In genomic region chr1:182255031-182255430, GRCm38 (mm10) we compare ENCODE assay signal across 13 mouse cellular contexts. TPM values are rescaled to one million over a fixed set of nuclear protein-coding genes. Genes with fewer than 3 reads are reported as not detected.
DNase-seq lines count a peak whose midpoint lies in the region; ATAC-seq and TF ChIP-seq lines count a peak whose summit lies in the region.
"Had no signal": no experiment of that assay in that cellular context is flagged by ENCODE, and none has a peak within 500 bp of the region (broad histone marks: within the 10 kb centered on the region; RNA-seq: fewer than 3 reads in every experiment).

No protein-coding gene starts in this region.

- peak; percentile 67 for DNase-seq in CD4-positive, CD25-positive, alpha-beta regulatory T cell, adult 2 months (ENCODE audit: low read depth, low spot score)
- no peak for DNase-seq in layer of hippocampus, postnatal 14 days (ENCODE audit: low spot score in 2 of 2)
- DNase-seq in adrenal gland, postnatal 36 days = no peak

- H3K4me1 ChIP-seq in bone marrow, adult 2 months (ENCODE audit: control insufficient read depth, insufficient read depth, low read length) = no peaks in the 10 kb centered on the region
- H3K4me1 ChIP-seq in stomach, embryonic 15.5 days = peaks cover 6% of the 10 kb centered on the region; the same call in 1 of the 2 replicates
- H3K4me1 ChIP-seq in forebrain, embryonic 16.5 days (replicated peaks; ENCODE audit: control insufficient read depth, insufficient read depth, low read length) = no peaks in the 10 kb centered on the region
- H3K4me1 ChIP-seq in kidney, embryonic 14.5 days (ENCODE audit: control insufficient read depth, insufficient read depth, low read length) = no peaks in the 10 kb centered on the region
- H3K4me1 ChIP-seq: forebrain, embryonic 15.5 days had no signal

- WGBS in bone marrow, adult 2 months = 2% methylated on average over 11 of the region's 11 CpGs
- 78% methylated on average over 11 of the region's 11 CpGs for WGBS in stomach, embryonic 15.5 days
- WGBS in forebrain, embryonic 16.5 days = 90% methylated on average over 11 of the region's 11 CpGs
- 82% methylated on average over 11 of the region's 11 CpGs for WGBS in kidney, embryonic 14.5 days

- TF ChIP-seq POLR2A in bone marrow, adult 2 months (IDR thresholded peaks at IDR 0.05; ENCODE audit: borderline replicate concordance, control insufficient read depth, low read depth, low read length) = 0 out of 2 replicates have a peak, but pooled peaks have one; percentile 16

- no peak overlapping the region for H3K4me2 ChIP-seq in stomach, embryonic 15.5 days
- no peak overlapping the region for H3K4me2 ChIP-seq in forebrain, embryonic 16.5 days (ENCODE audit: low read length)
- H3K4me2 ChIP-seq in kidney, embryonic 14.5 days (replicated peaks; ENCODE audit: low read depth, low read length) = no peak overlapping the region
- H3K4me2 ChIP-seq: forebrain, embryonic 15.5 days; midbrain, embryonic 11.5 days had no signal

- peak overlapping the region; percentile 67 for H3K4me3 ChIP-seq in bone marrow, adult 2 months (replicated peaks; ENCODE audit: control insufficient read depth, low read depth, low read length)
- no peak overlapping the region for H3K4me3 ChIP-seq in stomach, embryonic 15.5 days (replicated peaks)
- H3K4me3 ChIP-seq in forebrain, embryonic 16.5 days (replicated peaks; ENCODE audit: low read length) = no peak overlapping the region
- H3K4me3 ChIP-seq in kidney, embryonic 14.5 days (ENCODE audit: low read length) = no peak overlapping the region
- H3K4me3 ChIP-seq: forebrain, embryonic 15.5 days; heart, adult 2 months; left cerebral cortex, adult 2 months had no signal

- H3K9ac ChIP-seq in stomach, embryonic 15.5 days = no peak overlapping the region
- no peak overlapping the region for H3K9ac ChIP-seq in forebrain, embryonic 16.5 days (replicated peaks; ENCODE audit: low read depth, low read length)
- H3K9ac ChIP-seq in kidney, embryonic 14.5 days (ENCODE audit: low read depth, low read length) = no peak overlapping the region
- H3K9ac ChIP-seq: forebrain, embryonic 15.5 days had no signal

- H3K27me3 ChIP-seq in stomach, embryonic 15.5 days (replicated peaks) = no peaks in the 10 kb centered on the region
- H3K27me3 ChIP-seq in forebrain, embryonic 16.5 days (replicated peaks; ENCODE audit: control insufficient read depth, insufficient read depth, low read length) = no peaks in the 10 kb centered on the region
- no peaks in the 10 kb centered on the region for H3K27me3 ChIP-seq in kidney, embryonic 14.5 days (ENCODE audit: control insufficient read depth, insufficient read depth, low read length)
- H3K27me3 ChIP-seq: forebrain, embryonic 15.5 days; Patski had no signal

- peak; percentile 93 for ATAC-seq in megakaryocyte, adult 5-6 weeks (ENCODE audit: poor library complexity, severe bottlenecking)
- ATAC-seq in stomach, embryonic 15.5 days (ENCODE audit: insufficient read depth, low FRiP score, low read depth) = peak; percentile 17; the same call in 1 of the 2 replicates
- ATAC-seq in forebrain, embryonic 16.5 days = no peak
- no peak for ATAC-seq in kidney, embryonic 14.5 days (ENCODE audit: low FRiP score, low TSS enrichment)
- ATAC-seq: forebrain, embryonic 15.5 days; Patski had no signal

- no peaks in the 10 kb centered on the region for H3K36me3 ChIP-seq in stomach, embryonic 15.5 days
- H3K36me3 ChIP-seq in forebrain, embryonic 16.5 days (ENCODE audit: control insufficient read depth, insufficient read depth) = no peaks in the 10 kb centered on the region
- H3K36me3 ChIP-seq in kidney, embryonic 14.5 days (ENCODE audit: control insufficient read depth, insufficient read depth, low read length) = no peaks in the 10 kb centered on the region
- H3K36me3 ChIP-seq: forebrain, embryonic 15.5 days had no signal

- H3K9me3 ChIP-seq in stomach, embryonic 15.5 days = no peaks in the 10 kb centered on the region
- H3K9me3 ChIP-seq in forebrain, embryonic 16.5 days (ENCODE audit: control insufficient read depth, low read length) = no peaks in the 10 kb centered on the region
- H3K9me3 ChIP-seq in kidney, embryonic 14.5 days (ENCODE audit: control insufficient read depth, low read length) = no peaks in the 10 kb centered on the region
- H3K9me3 ChIP-seq: forebrain, embryonic 15.5 days had no signal

- no peak for TF ChIP-seq CTCF in bone marrow, adult 2 months (IDR thresholded peaks at IDR 0.05; ENCODE audit: control insufficient read depth, insufficient read depth, low read length)

- H3K27ac ChIP-seq in bone marrow, adult 2 months (ENCODE audit: control insufficient read depth, insufficient read depth, low read depth, low read length, poor library complexity) = peak overlapping the region; percentile 96
- H3K27ac ChIP-seq in stomach, embryonic 15.5 days = no peak overlapping the region
- no peak overlapping the region for H3K27ac ChIP-seq in forebrain, embryonic 16.5 days (ENCODE audit: low read length)
- H3K27ac ChIP-seq in kidney, embryonic 14.5 days (ENCODE audit: low read depth, low read length) = no peak overlapping the region
- H3K27ac ChIP-seq: forebrain, embryonic 15.5 days; heart, adult 2 months; left cerebral cortex, adult 2 months had no signal

RNA-seq across cellular contexts. Expression of gene Degs1, which starts 27.6 kb away (rescaled TPM):
- 31.0 and 74.3 TPM in 2 replicates for polyA plus RNA-seq in bone marrow, adult 2 months (2011; ENCODE audit: insufficient read depth, insufficient read length, low replicate concordance, missing spikeins)
- total RNA-seq in megakaryocyte, adult 5-6 weeks (2015) = 417 and 430 TPM in 2 replicates
- 194 and 208 TPM in 2 replicates for total RNA-seq in megakaryocyte, adult 5-6 weeks (2017)
- 139 and 147 TPM in 2 replicates for polyA plus RNA-seq in stomach, embryonic 15.5 days (2015; fragmentation: Nextera tagmentation; extraction: Ambion mirVana)
- 10 to 100 TPM; 80.8 to 93.6 TPM for total RNA-seq in layer of hippocampus, postnatal 14 days (2021)
- 62.7 and 72.0 TPM in 2 replicates for polyA plus RNA-seq in forebrain, embryonic 16.5 days (2015; fragmentation: Nextera tagmentation; extraction: Ambion mirVana)
- 10 to 100 TPM; 85.6 to 95.6 TPM for total RNA-seq in adrenal gland, postnatal 36 days (2021)
- polyA plus RNA-seq in kidney, embryonic 14.5 days (2014; fragmentation: Nextera tagmentation; extraction: Ambion mirVana) = 103 and 118 TPM in 2 replicates

Comparison
In these comparisons a context has a peak if more than half of its experiments do, and no peak if none do; other contexts are left out.
1. ATAC-seq: peak in megakaryocyte, adult 5-6 weeks (single experiment) and stomach, embryonic 15.5 days (single experiment); none in forebrain, embryonic 16.5 days (single experiment) and kidney, embryonic 14.5 days (single experiment).